Mouse (Mus musculus): Measurements from ENCODE around the gene Tmem116. TPM values are rescaled to one million over a fixed set of nuclear protein-coding genes. Genes with fewer than 3 reads are reported as not detected.

Tmem116 gene
- polyA plus RNA-seq, 1 experiment from 2014 or later = 2.9 TPM

DNA sequence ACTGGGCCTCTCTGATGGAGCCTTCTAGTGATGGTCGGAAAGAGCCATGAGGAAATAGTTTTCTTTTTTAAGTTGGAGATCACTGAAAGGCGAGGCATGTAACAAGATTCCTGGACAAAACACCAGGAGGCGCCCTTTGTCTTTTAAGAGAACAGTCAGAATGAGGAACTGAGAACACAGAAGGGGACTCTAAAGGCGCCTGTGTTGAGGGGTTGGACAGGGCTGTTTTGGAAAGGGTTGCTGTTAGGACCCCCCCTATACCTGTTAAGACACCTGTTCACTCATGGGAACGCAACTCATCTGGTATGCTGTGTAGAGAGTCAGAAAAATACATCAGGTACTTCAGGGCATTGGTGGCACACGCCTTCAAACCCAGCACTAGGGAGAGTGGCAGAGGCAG is 1.7 kb upstream of the Tmem116 start:
- WGBS = 64% methylated on average over 6 of the region's 6 CpGs
- peaks cover 48% of the 10 kb centered on the region for H3K36me3 ChIP-seq
- H3K4me2 ChIP-seq (replicated peaks) = no peak overlapping the region
- no peak overlapping the region for H3K27ac ChIP-seq (replicated peaks)
- ATAC-seq (ENCODE audit: insufficient number of reproducible peaks, low FRiP score, low TSS enrichment, low read depth) = no peak
- H3K9me3 ChIP-seq (replicated peaks) = no peaks in the 10 kb centered on the region
- H3K4me3 ChIP-seq (replicated peaks) = no peak overlapping the region
- no peak overlapping the region for H3K9ac ChIP-seq
- H3K27me3 ChIP-seq = no peaks in the 10 kb centered on the region
- H3K4me1 ChIP-seq = peaks cover 37% of the 10 kb centered on the region

DNA sequence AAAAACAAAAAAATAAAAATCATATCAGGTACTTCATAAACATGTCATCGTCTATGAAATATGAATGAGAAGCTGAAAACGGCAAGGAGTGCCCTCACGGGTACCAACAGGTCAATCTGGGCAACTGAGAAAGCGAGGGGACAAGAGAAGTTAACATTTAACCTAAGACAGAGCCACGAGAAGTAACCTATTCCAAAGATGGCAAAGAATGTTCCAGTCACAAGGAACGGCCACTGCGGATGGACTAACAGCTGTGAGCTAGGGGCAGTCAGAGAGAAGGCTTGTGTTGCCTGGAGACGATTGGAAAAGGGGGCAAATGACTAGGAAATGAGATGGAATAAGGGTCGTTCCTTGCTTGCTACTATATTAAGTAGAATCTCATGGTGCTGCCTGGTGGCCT is 1.2 kb upstream of the Tmem116 start:
- no peak overlapping the region; the same call in 1 of the 2 replicates for H3K4me2 ChIP-seq (replicated peaks)
- H3K4me3 ChIP-seq (replicated peaks) = no peak overlapping the region
- H3K27me3 ChIP-seq = no peaks in the 10 kb centered on the region
- H3K27ac ChIP-seq (replicated peaks) = no peak overlapping the region
- H3K4me1 ChIP-seq = peaks cover 39% of the 10 kb centered on the region
- ATAC-seq (ENCODE audit: insufficient number of reproducible peaks, low FRiP score, low TSS enrichment, low read depth) = no peak
- no peak overlapping the region for H3K9ac ChIP-seq
- H3K9me3 ChIP-seq (replicated peaks) = no peaks in the 10 kb centered on the region
- peaks cover 43% of the 10 kb centered on the region for H3K36me3 ChIP-seq
- WGBS = 82% methylated on average over 9 of the region's 9 CpGs

DNA sequence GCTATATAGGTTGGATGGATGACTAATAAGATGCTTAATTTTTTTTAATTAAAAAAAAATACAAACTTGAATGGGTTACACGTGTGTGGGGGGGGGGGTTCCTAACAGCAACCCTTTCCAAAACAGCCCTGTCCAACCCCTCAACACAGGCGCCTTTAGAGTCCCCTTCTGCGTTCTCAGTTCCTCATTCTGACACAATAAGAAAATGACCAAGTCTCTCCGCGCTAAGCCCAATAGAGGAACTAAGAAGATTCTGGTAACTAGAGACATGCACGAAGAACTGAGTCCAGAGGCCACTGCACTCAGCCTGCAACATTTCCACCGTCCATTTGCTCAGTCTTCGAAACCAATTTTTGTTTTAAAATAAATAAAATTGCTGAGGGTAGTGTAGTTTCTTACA is 490 bp upstream of the Tmem116 start:
- Histone ChIP-seq H3K27ac (replicated peaks) (peak overlapping the region; percentile 95), H3K4me1 (peaks cover 39% of the 10 kb centered on the region), H3K27me3 (no peaks in the 10 kb centered on the region), H3K9me3 (replicated peaks) (no peaks in the 10 kb centered on the region), H3K9ac (peak overlapping the region; percentile 92), H3K36me3 (peaks cover 36% of the 10 kb centered on the region), H3K4me3 (replicated peaks) (peak overlapping the region; percentile 96), H3K4me2 (replicated peaks) (peak overlapping the region; percentile 77)
- 10% methylated on average over 8 of the region's 8 CpGs for WGBS
- ATAC-seq (ENCODE audit: insufficient number of reproducible peaks, low FRiP score, low TSS enrichment, low read depth) = no peak

DNA sequence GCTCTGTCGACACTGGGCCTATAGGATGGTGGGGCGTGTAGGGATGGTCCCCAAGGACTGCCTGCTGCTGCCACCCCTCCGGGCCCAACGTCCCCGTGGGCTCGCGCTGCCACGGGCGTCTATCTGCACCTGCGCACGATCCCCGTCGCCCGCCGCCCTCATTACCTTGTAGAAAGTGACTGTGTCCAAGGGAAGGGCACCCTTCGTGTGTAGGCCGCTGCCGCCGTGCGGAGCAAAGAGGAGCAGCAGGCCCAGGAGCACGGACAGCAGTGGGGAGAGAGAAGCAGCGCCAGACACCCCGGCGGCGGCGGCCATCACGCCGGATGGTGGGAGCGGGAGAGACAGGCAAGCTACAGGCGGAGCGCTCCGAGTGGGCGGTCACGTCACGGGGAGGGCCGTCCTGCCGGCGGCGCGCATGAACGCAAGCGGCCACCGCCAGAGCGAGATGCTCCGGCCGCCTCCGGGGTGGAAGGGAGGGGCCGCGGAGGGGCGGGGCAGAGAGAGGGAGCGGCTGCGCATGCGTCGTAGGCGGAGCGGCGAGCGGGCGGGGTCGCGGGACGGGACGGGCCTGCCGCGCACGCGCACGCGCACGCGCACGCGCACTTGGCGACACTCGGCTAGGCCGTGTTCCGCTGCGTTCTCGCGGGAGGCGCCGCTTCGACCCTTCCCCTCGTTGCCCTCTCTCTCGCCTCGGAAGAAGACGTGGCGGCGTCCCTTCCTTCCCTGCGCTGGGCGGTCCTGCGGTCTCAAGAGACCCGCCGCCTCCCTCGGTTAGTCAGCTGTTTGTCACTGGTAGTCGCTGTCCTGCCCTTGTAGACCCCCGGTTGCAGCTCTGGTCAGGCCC is 555 bp downstream of the Tmem116 start, which contains the start of gene Erp29:
Erp29 (minus strand) TSS at position 481 of the 844 bp plus-strand sequence.
- Histone ChIP-seq H3K4me1 (peaks cover 39% of the 10 kb centered on the region), H3K9ac (peak within 1 kb of the TSS; percentile 92), H3K4me3 (replicated peaks) (peak within 1 kb of the TSS; percentile 96), H3K9me3 (replicated peaks) (no peaks in the 10 kb centered on the region), H3K27ac (replicated peaks) (peak within 1 kb of the TSS; percentile 95), H3K4me2 (replicated peaks) (peak within 1 kb of the TSS; percentile 77), H3K36me3 (peaks cover 25% of the 10 kb centered on the region), H3K27me3 (no peaks in the 10 kb centered on the region)
- WGBS = under 1% methylated on average over 79 of the region's 97 CpGs
- peak; percentile 94 for ATAC-seq (ENCODE audit: insufficient number of reproducible peaks, low FRiP score, low TSS enrichment, low read depth)

DNA sequence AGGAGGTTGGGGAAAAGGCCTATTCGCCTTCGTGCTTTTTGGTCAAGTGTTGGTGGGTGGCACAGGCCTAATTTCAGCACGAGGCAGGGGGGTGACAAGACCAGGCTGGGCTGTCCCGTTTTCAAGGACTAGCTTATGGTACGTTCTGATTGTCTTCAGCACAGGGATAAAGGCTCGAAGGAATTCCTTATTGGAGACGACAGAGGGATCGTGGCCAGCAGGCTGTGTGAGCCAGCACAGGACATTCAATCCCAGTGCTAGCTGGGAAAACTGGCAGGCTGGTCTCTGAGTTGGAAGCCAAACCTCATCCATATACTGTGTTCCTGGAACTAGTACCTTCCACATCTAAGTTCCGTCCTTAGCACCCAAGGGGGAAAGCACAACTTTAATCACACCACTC is 1.2 kb downstream of the Tmem116 start:
- peak overlapping the region; percentile 77 for H3K4me2 ChIP-seq (replicated peaks)
- WGBS = 3% methylated on average over 9 of the region's 9 CpGs
- no peaks in the 10 kb centered on the region for H3K9me3 ChIP-seq (replicated peaks)
- H3K27ac ChIP-seq (replicated peaks) = peak overlapping the region; percentile 95
- H3K27me3 ChIP-seq = no peaks in the 10 kb centered on the region
- H3K36me3 ChIP-seq = peaks cover 19% of the 10 kb centered on the region
- peak overlapping the region; percentile 96 for H3K4me3 ChIP-seq (replicated peaks)
- ATAC-seq (ENCODE audit: insufficient number of reproducible peaks, low FRiP score, low TSS enrichment, low read depth) = no peak
- peaks cover 39% of the 10 kb centered on the region for H3K4me1 ChIP-seq
- H3K9ac ChIP-seq = peak overlapping the region; percentile 82

DNA sequence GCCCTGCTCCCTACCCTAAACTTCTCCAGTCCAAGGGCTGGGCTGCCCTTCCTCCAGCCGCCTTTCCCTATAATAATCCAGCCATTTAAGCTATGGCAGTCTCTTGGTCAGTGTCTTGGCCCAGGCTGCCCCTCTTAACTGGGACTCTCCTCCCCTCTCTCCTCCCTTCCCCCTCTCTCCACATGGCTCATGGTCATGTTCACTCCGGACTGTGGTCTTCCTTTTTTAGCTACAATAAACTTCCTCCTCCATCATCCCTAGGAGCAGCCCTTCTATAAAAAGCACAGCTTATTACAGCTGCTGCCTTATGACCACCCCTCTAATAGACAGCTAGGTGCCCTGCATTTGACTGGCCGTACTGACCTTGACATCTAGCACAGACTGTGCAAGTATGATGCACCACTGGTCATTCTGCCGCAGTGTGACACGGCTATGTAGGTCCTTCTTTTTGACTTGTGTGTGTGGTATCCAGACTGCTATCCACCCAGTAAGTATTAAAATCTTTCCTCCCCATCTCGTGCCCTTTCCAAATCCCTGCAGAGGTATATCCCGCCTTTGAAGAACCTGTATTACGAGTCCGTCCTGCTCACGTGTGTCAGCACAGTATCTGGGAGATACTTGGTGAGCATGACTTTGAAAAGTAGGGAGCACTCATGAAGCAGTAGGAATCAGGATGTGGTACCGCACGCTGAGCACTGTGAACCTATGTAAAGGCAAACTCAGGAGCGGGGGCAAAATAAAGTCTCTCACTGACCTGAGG is 2.2 kb downstream of the Tmem116 start:
- no peak for ATAC-seq (ENCODE audit: insufficient number of reproducible peaks, low FRiP score, low TSS enrichment, low read depth)
- Histone ChIP-seq H3K27me3 (no peaks in the 10 kb centered on the region), H3K4me2 (replicated peaks) (peak overlapping the region; percentile 77; the same call in 1 of the 2 replicates), H3K9ac (no peak overlapping the region; the same call in 1 of the 2 replicates), H3K4me1 (peaks cover 39% of the 10 kb centered on the region), H3K4me3 (replicated peaks) (peak overlapping the region; percentile 96), H3K36me3 (peaks cover 10% of the 10 kb centered on the region; the same call in 1 of the 2 replicates), H3K9me3 (replicated peaks) (no peaks in the 10 kb centered on the region), H3K27ac (replicated peaks) (peak overlapping the region; percentile 95)
- 71% methylated on average over 13 of the region's 13 CpGs for WGBS

- H3K9me3 ChIP-seq (replicated peaks) = no peaks in the 10 kb centered on the region
- H3K27ac ChIP-seq (replicated peaks) = peak overlapping the region; percentile 95
- H3K27me3 ChIP-seq = no peaks in the 10 kb centered on the region
- no peak for ATAC-seq (ENCODE audit: insufficient number of reproducible peaks, low FRiP score, low TSS enrichment, low read depth)
- H3K4me1 ChIP-seq = peaks cover 37% of the 10 kb centered on the region
- no peak overlapping the region for H3K4me3 ChIP-seq (replicated peaks)
- H3K9ac ChIP-seq = no peak overlapping the region
- 0 out of 2 replicates have a peak, but pooled peaks cover 5% of the 10 kb centered on the region for H3K36me3 ChIP-seq
- H3K4me2 ChIP-seq (replicated peaks) = no peak overlapping the region
- 64% methylated on average over 3 of the region's 3 CpGs for WGBS
Observed at GRCm38 (mm10) chr5:121454503-121454782, 2.8 kb downstream of the Tmem116 start.

- ATAC-seq (ENCODE audit: insufficient number of reproducible peaks, low FRiP score, low TSS enrichment, low read depth) = no peak
- H3K4me1 ChIP-seq = peaks cover 30% of the 10 kb centered on the region
- H3K27ac ChIP-seq (replicated peaks) = 0 out of 2 replicates have a peak overlapping the region, but pooled peaks have one; percentile 17
- no peak overlapping the region for H3K4me2 ChIP-seq (replicated peaks)
- no peaks in the 10 kb centered on the region for H3K36me3 ChIP-seq
- no peaks in the 10 kb centered on the region for H3K27me3 ChIP-seq
- no peak overlapping the region for H3K9ac ChIP-seq
- no peaks in the 10 kb centered on the region for H3K9me3 ChIP-seq (replicated peaks)
- 59% methylated on average over 9 of the region's 9 CpGs for WGBS
- no peak overlapping the region for H3K4me3 ChIP-seq (replicated peaks)
Observed at GRCm38 (mm10) chr5:121455510-121456265, 4.0 kb downstream of the Tmem116 start.

GRCm38 (mm10) chr5:121461339-121462170 is 9.9 kb downstream of the Tmem116 start:
- no peak for ATAC-seq (ENCODE audit: insufficient number of reproducible peaks, low FRiP score, low TSS enrichment, low read depth)
- Histone ChIP-seq H3K27me3 (no peaks in the 10 kb centered on the region), H3K4me3 (replicated peaks) (no peak overlapping the region), H3K27ac (replicated peaks) (no peak overlapping the region), H3K4me1 (no peaks in the 10 kb centered on the region), H3K9ac (no peak overlapping the region), H3K36me3 (no peaks in the 10 kb centered on the region), H3K4me2 (replicated peaks) (no peak overlapping the region), H3K9me3 (replicated peaks) (no peaks in the 10 kb centered on the region)
- 41% methylated on average over 4 of the region's 4 CpGs for WGBS

GRCm38 (mm10) chr5:121462171-121462502 is 10.4 kb downstream of the Tmem116 start:
- 3% methylated on average over 1 of the region's 1 CpGs for WGBS
- Histone ChIP-seq H3K4me1 (no peaks in the 10 kb centered on the region), H3K9me3 (replicated peaks) (no peaks in the 10 kb centered on the region), H3K27ac (replicated peaks) (no peak overlapping the region), H3K36me3 (no peaks in the 10 kb centered on the region), H3K27me3 (no peaks in the 10 kb centered on the region), H3K4me2 (replicated peaks) (no peak overlapping the region), H3K4me3 (replicated peaks) (no peak overlapping the region), H3K9ac (no peak overlapping the region)
- ATAC-seq (ENCODE audit: insufficient number of reproducible peaks, low FRiP score, low TSS enrichment, low read depth) = no peak
